Mouse (Mus musculus) ES-Bruce4 (cell line): ENCODE data around the gene Plpp6. TPM values are rescaled to one million over a fixed set of nuclear protein-coding genes. Genes with fewer than 3 reads are reported as not detected.

Experiments
- H3K27ac ChIP-seq: 2 replicates; pipeline ENCODE4 v1.5.1; 2012; ENCODE audit warnings: low read length, inconsistent platforms; ENCODE audit not compliant: insufficient read depth
- H3K27me3 ChIP-seq: 2 replicates; pipeline ENCODE4 v1.6.1; 2012; ENCODE audit warnings: mild to moderate bottlenecking, low read length, inconsistent platforms; ENCODE audit not compliant: control insufficient read depth, poor library complexity, insufficient read depth, severe bottlenecking
- H3K36me3 ChIP-seq: 2 replicates; pipeline ENCODE4 v1.6.1; 2012; ENCODE audit warnings: inconsistent platforms, mild to moderate bottlenecking, low read length, moderate library complexity; ENCODE audit not compliant: control insufficient read depth, poor library complexity, insufficient read depth, severe bottlenecking
- H3K4me1 ChIP-seq: one replicate; pipeline ENCODE4 v1.8.1; 2011; ENCODE audit warnings: low read length; ENCODE audit not compliant: control insufficient read depth, insufficient read depth
- H3K4me3 ChIP-seq: 2 replicates; pipeline ENCODE4 v1.5.1; 2011; ENCODE audit warnings: low read depth, mild to moderate bottlenecking, low read length
- H3K9ac ChIP-seq: 2 replicates; pipeline ENCODE4 v1.6.1; 2012; ENCODE audit warnings: low read depth, mild to moderate bottlenecking, inconsistent platforms; ENCODE audit not compliant: poor library complexity, severe bottlenecking
- H3K9me3 ChIP-seq: replicated peaks from 2 replicates; pipeline ENCODE4 v1.6.1; 2012; ENCODE audit warnings: mild to moderate bottlenecking, low read length, inconsistent platforms; ENCODE audit not compliant: control insufficient read depth, poor library complexity, insufficient read depth, severe bottlenecking
- CTCF ChIP-seq: IDR thresholded peaks from one replicate; pipeline ENCODE4 v1.8.1; 2011; ENCODE audit warnings: low read depth, low read length
- EP300 ChIP-seq: IDR thresholded peaks from 2 replicates; pipeline ENCODE4 v1.6.1; 2011; ENCODE audit warnings: low read depth, low read length; ENCODE audit not compliant: insufficient read depth
- POLR2A ChIP-seq: IDR thresholded peaks from one replicate; pipeline ENCODE4 v1.8.1; 2011; ENCODE audit warnings: low read length; ENCODE audit not compliant: insufficient read depth
- polyA plus RNA-seq: library from polyadenylated mRNA; stranded (reverse); fragments of >200 nt; gene quantifications from 2 replicates; pipeline ENCODE4 v1.2.4, GENCODE M21; 2011; ENCODE audit warnings: low read depth; ENCODE audit not compliant: missing spikeins, insufficient read depth, insufficient read length

Gene Plpp6
- polyA plus RNA-seq, 1 experiment, result 3.4 TPM

- no peak overlapping the region for H3K9ac ChIP-seq
These were observed 52.5 kb downstream of the Plpp6 start for GRCm38 (mm10) chr19:29016204-29016765.

More at GRCm38 (mm10) chr19:29016204-29016765, 52.5 kb downstream of the Plpp6 start:
- Histone ChIP-seq H3K4me1 (no peaks in the 10 kb centered on the region), H3K27ac (no peak overlapping the region), H3K4me3 (no peak overlapping the region), H3K9me3 (no peaks in the 10 kb centered on the region), H3K36me3 (peaks cover 34% of the 10 kb centered on the region), H3K27me3 (no peaks in the 10 kb centered on the region)
- TF ChIP-seq POLR2A (no peak), CTCF (no peak), EP300 (no peak)

Other genes starting within 250 kb of the Plpp6 start
- gene Slc1a1, start 128.9 kb upstream of the Plpp6 start, polyA plus RNA-seq, result 0.27 and 0.88 TPM in 2 replicates
- 0.72 and 1.7 TPM in 2 replicates for gene 4430402I18Rik, start 3.8 kb downstream of the Plpp6 start, polyA plus RNA-seq
- 58.9 and 59.3 TPM in 2 replicates for gene Cdc37l1, start 26.4 kb downstream of the Plpp6 start, polyA plus RNA-seq
- gene Ak3, start 84.0 kb downstream of the Plpp6 start, polyA plus RNA-seq, result 20.4 and 23.3 TPM in 2 replicates
- gene Rcl1, start 137.4 kb downstream of the Plpp6 start, polyA plus RNA-seq, result 53.3 and 53.9 TPM in 2 replicates